Mouse (Mus musculus) spleen, adult 2 months (tissue): ENCODE measurements around the gene Smg6. TPM values are rescaled to one million over a fixed set of nuclear protein-coding genes. Genes with fewer than 3 reads are reported as not detected.

Experiments used
- DNase-seq, 2 experiments: peaks; one replicate each; pipeline versions ENCODE4 v3.0.0 to v3.0.0-alpha.2; 2012 to 2021; ENCODE audit warnings: low spot score in 2 of 2, low read depth in 1 of 2
- H3K27ac ChIP-seq: fragments of 200-500 bp; 2 replicates; pipeline ENCODE4 v1.5.1; 2012; ENCODE audit warnings: low read length, inconsistent platforms; ENCODE audit not compliant: insufficient read depth
- H3K27me3 ChIP-seq: fragments of 200-500 bp; 2 replicates; pipeline ENCODE4 v1.6.1; 2012; ENCODE audit warnings: mild to moderate bottlenecking, moderate library complexity, low read length, inconsistent platforms; ENCODE audit not compliant: control insufficient read depth, insufficient read depth
- H3K36me3 ChIP-seq: fragments of 200-500 bp; 2 replicates; pipeline ENCODE4 v1.6.1; 2012; ENCODE audit warnings: mild to moderate bottlenecking, low read length, inconsistent platforms; ENCODE audit not compliant: control insufficient read depth, insufficient read depth
- H3K4me1 ChIP-seq: fragments of 200-500 bp; 2 replicates; pipeline ENCODE4 v1.6.1; 2011; ENCODE audit warnings: inconsistent platforms; ENCODE audit not compliant: control insufficient read depth, insufficient read depth, insufficient read length
- H3K4me3 ChIP-seq: fragments of 200-500 bp; 2 replicates; pipeline ENCODE4 v1.5.1; 2011; ENCODE audit warnings: mild to moderate bottlenecking, inconsistent platforms; ENCODE audit not compliant: insufficient read depth, insufficient read length; ENCODE audit errors: extremely low read depth
- CTCF ChIP-seq: fragments of 200-500 bp; IDR thresholded peaks from 2 replicates; pipeline ENCODE4 v1.5.1; 2011; ENCODE audit warnings: mild to moderate bottlenecking, inconsistent platforms; ENCODE audit not compliant: insufficient read depth, insufficient read length, insufficient replicate concordance; ENCODE audit errors: extremely low read depth
- POLR2A ChIP-seq: fragments of 200-500 bp; IDR thresholded peaks from 2 replicates; pipeline ENCODE4 v1.6.1; 2011; ENCODE audit warnings: low read depth, low read length, inconsistent platforms
- WGBS: fragments of 180-500 bp; shearing (Covaris S2); methylation state at CpG from one replicate; pipeline ENCODE4 v1.1.7; 2018; 5-methylcytosine and 5-hydroxymethylcytosine counted together
- polyA plus RNA-seq: library from polyadenylated mRNA; depleted of rRNA; stranded (reverse); fragments of >200 nt; gene quantifications from 2 replicates; pipeline ENCODE4 v1.2.3, GENCODE M21; 2012

The Smg6 gene
- polyA plus RNA-seq, 1 experiment = 28.6 TPM

DNA sequence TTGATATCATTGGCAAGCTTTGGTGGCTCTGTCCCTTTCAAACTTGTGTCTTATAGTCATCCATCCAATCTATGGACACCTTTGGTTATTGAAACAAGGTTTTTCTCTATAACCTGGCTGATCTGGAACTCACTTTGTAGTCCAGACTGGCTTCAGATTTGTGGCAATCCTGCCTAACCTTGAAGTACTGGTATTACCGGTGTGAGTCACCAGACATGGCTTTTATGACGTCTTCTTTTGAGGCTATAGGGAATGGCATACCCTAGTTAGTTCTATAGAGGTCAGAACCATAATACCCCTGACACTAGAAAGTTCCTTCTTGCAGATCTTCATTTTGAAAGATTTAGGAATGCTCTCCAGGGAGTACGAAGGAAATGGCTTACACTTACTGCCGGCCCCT lies 120.2 kb downstream of the Smg6 start:
- TF ChIP-seq CTCF (no peak), POLR2A (no peak)
- H3K27me3 ChIP-seq = no peaks in the 10 kb centered on the region
- H3K27ac ChIP-seq = no peak overlapping the region
- 90% methylated on average over 4 of the region's 4 CpGs for WGBS
- no peaks in the 10 kb centered on the region for H3K4me1 ChIP-seq
- DNase-seq = no peak
- H3K4me3 ChIP-seq = no peak overlapping the region
- H3K36me3 ChIP-seq = peaks cover 25% of the 10 kb centered on the region

DNA sequence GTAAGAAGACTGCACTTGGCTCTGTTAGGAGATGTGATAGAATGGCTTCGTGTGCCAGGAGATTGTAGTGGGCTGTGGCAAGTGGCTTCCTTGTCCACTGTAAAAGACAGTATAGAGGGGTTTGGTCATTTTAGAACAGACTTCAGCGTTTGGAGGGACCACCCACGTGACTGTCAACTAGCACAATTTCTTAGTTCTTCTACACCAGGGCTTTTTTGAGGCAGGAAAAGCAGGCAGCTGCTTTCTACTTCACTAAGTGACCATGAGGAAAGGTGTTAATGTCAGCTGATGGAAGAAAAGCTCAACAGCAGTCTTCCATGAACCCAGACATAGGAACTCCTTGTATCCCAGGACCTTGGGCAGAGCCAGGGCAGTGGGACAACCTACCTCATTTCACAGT lies 121.0 kb downstream of the Smg6 start:
- Histone ChIP-seq H3K36me3 (peaks cover 25% of the 10 kb centered on the region), H3K27ac (no peak overlapping the region)
- WGBS = 84% methylated on average over 3 of the region's 3 CpGs

DNA sequence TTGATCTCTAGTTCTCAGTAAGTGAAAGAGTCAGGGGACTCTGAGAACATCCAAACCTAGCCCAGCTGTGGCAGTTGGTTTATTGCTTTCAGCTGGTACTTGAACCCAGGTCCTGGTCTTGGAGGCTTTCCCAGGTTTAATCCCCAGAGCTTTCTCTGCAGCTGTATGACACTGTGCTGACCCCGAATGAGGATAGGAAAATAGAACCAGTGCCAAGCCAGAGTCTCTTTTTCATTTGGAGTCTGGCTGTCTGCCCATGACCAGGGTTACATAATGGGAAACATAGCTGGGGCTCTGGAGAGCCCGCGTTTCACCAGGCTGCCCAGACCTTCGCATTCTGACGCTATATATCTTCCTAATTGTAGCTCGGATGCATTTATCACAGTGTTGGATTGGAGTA lies 121.4 kb downstream of the Smg6 start:
- no peak overlapping the region for H3K27ac ChIP-seq
- TF ChIP-seq POLR2A (no peak), CTCF (no peak)
- 66% methylated on average over 6 of the region's 6 CpGs for WGBS
- H3K4me3 ChIP-seq = no peak overlapping the region
- H3K36me3 ChIP-seq = peaks cover 23% of the 10 kb centered on the region
- no peaks in the 10 kb centered on the region for H3K27me3 ChIP-seq
- H3K4me1 ChIP-seq = no peaks in the 10 kb centered on the region
- DNase-seq = peak in 1 of 2 experiments; percentile 9

More for the DNA sequence above, 121.0 kb downstream of the Smg6 start:
- Histone ChIP-seq H3K4me1 (no peaks in the 10 kb centered on the region), H3K27me3 (no peaks in the 10 kb centered on the region), H3K4me3 (no peak overlapping the region)
- DNase-seq = no peak
- TF ChIP-seq POLR2A = no peak
- TF ChIP-seq CTCF = no peak

DNA sequence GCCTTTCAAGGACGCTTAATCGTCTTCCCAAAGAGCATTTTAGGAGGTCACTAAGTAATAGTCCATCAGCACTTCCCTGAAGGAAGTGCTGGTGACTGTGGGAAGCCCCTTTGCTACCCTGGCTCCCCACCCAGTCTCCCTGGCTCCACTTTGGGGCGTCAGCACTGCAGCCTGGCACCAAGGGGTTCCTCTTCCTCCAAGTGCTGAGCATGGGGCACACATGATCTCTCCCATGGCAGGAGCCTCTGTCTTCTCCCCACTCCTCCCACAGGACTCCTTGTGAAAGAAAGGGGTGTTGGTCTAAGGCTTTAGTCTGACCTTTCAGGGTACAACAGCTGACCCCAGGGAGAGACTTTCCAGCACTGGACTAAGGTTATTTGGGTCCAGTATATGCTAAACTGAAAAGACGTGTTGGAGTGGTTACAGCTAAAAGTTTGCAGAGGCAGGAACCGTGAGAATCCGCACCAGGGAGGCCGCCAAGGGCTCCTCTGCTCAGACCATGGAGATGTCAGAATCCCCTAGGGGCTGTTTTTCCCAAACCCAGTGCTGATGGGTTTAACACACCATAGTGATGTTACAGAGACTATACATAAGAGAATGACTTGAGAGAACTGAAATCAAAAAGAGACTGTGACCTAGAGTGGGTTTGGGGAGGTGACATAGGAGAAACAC lies 122.2 kb downstream of the Smg6 start:
- Histone ChIP-seq H3K27me3 (no peaks in the 10 kb centered on the region), H3K36me3 (peaks cover 20% of the 10 kb centered on the region), H3K4me3 (no peak overlapping the region), H3K27ac (peak overlapping the region; percentile 7), H3K4me1 (no peaks in the 10 kb centered on the region)
- TF ChIP-seq CTCF = no peak
- TF ChIP-seq POLR2A = no peak
- WGBS = 88% methylated on average over 7 of the region's 7 CpGs
- DNase-seq = no peak

DNA sequence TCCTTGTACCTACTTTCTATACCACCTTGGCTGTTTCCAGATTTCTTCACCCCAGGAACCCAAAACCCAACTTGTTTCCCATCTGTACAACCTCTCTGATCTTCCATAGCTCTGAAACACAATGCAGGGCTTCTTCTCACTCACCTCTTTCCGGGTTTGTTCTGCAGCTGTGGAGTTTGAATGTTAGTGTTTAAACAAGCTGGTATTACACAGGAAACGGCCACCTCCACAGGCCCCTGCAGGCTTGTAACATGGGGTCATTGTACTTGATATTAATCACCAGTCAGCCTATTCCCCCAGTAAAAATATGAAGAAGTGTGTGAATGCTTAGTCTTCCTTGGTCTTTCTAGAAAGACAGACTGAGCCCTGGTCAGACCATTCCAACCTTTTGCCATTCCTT lies 123.5 kb downstream of the Smg6 start:
- Histone ChIP-seq H3K27ac (no peak overlapping the region), H3K4me1 (no peaks in the 10 kb centered on the region)
- TF ChIP-seq POLR2A = no peak
- TF ChIP-seq CTCF = no peak

DNA sequence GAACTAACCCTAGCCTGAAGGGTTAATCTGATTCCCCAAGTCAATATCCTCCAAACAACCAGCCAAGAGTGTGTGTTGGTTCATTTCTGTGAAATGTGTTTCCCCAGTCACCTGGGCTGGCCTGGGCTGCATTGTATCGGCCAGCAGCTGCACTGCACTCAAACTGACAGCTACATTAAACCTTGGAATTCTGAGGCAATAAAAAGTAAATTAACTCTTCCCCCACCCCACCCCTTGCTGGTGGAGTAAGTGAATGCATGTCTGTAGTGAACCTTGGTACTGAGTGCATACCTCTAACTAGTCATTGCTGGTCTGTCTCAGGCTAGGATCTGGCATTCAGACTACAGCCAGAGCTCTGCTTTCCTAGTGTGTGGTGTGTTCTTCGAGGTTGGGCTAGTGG lies 124.2 kb downstream of the Smg6 start:
- H3K36me3 ChIP-seq = peaks cover 21% of the 10 kb centered on the region
- H3K27ac ChIP-seq = no peak overlapping the region
- no peaks in the 10 kb centered on the region for H3K27me3 ChIP-seq
- no peaks in the 10 kb centered on the region for H3K4me1 ChIP-seq
- DNase-seq = no peak
- 90% methylated on average over 2 of the region's 2 CpGs for WGBS
- H3K4me3 ChIP-seq = no peak overlapping the region
- TF ChIP-seq POLR2A = no peak
- no peak for TF ChIP-seq CTCF

More for the DNA sequence above, 123.5 kb downstream of the Smg6 start:
- no peak for DNase-seq
- Histone ChIP-seq H3K27me3 (no peaks in the 10 kb centered on the region), H3K36me3 (peaks cover 22% of the 10 kb centered on the region), H3K4me3 (no peak overlapping the region)
- WGBS = 58% methylated on average over 2 of the region's 2 CpGs

DNA sequence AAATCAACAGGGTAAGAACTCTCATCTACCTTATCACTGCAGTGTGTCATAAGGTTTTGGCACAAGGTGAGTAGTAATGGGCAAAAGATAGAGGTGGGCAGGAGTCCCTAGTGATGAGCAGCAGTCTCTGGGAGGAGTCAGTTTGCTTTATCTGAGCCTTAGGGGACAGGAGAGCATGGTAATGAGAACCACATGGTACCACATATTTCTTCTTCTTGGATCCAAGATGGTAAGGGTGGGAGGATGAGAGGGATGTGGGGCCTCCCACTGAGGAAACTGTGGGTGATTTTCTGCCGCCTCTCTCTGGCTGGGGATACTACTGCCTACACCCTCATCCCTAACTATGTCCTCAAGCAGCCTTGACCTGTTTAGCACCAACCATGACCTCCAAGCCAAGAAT lies 125.6 kb downstream of the Smg6 start:
- TF ChIP-seq CTCF (no peak), POLR2A (no peak)
- 79% methylated on average over 1 of the region's 1 CpGs for WGBS
- H3K36me3 ChIP-seq = peaks cover 20% of the 10 kb centered on the region
- H3K27me3 ChIP-seq = no peaks in the 10 kb centered on the region
- H3K4me1 ChIP-seq = no peaks in the 10 kb centered on the region
- DNase-seq = no peak
- no peak overlapping the region for H3K4me3 ChIP-seq
- H3K27ac ChIP-seq = no peak overlapping the region
